Mouse (Mus musculus) kidney, postnatal 0 days (tissue): ENCODE results near the gene Tlcd2. TPM values are rescaled to one million over a fixed set of nuclear protein-coding genes. Genes with fewer than 3 reads are reported as not detected.

Experiments used
- ATAC-seq: fragments of 200-750 bp; cut with Nextera tagmentation; replicated peaks from 2 replicates; pipeline ENCODE4 v1.8.0; 2017; ENCODE audit warnings: low read depth, moderate number of reproducible peaks, moderate TSS enrichment, moderate library complexity; ENCODE audit not compliant: low FRiP score
- DNase-seq: peaks from one replicate; pipeline ENCODE4 v3.0.0-alpha.2; 2016; ENCODE audit warnings: low spot score
- H3K27ac ChIP-seq: fragments of 300-500 bp; sonication (generic); 2 replicates; pipeline ENCODE4 v1.5.1; 2014; ENCODE audit warnings: mild to moderate bottlenecking
- H3K27me3 ChIP-seq: fragments of 300-500 bp; sonication (generic); 2 replicates; pipeline ENCODE4 v1.6.1; 2014; ENCODE audit warnings: low read length, mixed read lengths; ENCODE audit not compliant: insufficient read depth
- H3K36me3 ChIP-seq: fragments of 300-500 bp; sonication (generic); 2 replicates; pipeline ENCODE4 v1.6.1; 2014; ENCODE audit warnings: low read length, mixed read lengths; ENCODE audit not compliant: insufficient read depth
- H3K4me1 ChIP-seq: fragments of 300-500 bp; sonication (generic); replicated peaks from 2 replicates; pipeline ENCODE4 v1.6.1; 2014; ENCODE audit warnings: antibody characterized with exemption, low read length, mixed read lengths; ENCODE audit not compliant: insufficient read depth
- H3K4me2 ChIP-seq: fragments of 300-500 bp; sonication (generic); 2 replicates; pipeline ENCODE4 v1.6.1; 2014; ENCODE audit warnings: mild to moderate bottlenecking, low read length, moderate library complexity, mixed read lengths
- H3K4me3 ChIP-seq: fragments of 300-500 bp; sonication (generic); replicated peaks from 2 replicates; pipeline ENCODE4 v1.5.1; 2014; ENCODE audit warnings: low read depth, low read length
- H3K9ac ChIP-seq: fragments of 300-500 bp; sonication (generic); 2 replicates; pipeline ENCODE4 v1.6.1; 2014; ENCODE audit warnings: low read depth, low read length
- H3K9me3 ChIP-seq: fragments of 300-500 bp; sonication (generic); replicated peaks from 2 replicates; pipeline ENCODE4 v1.6.1; 2016; ENCODE audit warnings: low read length, inconsistent platforms, mixed read lengths
- CTCF ChIP-seq: IDR thresholded peaks from 2 replicates; pipeline ENCODE4 v1.5.1; 2016; ENCODE audit warnings: antibody characterized with exemption, low read depth, mild to moderate bottlenecking, moderate library complexity
- WGBS: fragments of 180-500 bp; shearing (Covaris S2); extraction: QIAGEN DNeasy Blood & Tissue Kit; methylation state at CpG from one replicate; pipeline ENCODE4 v1.1.7; 2014; 5-methylcytosine and 5-hydroxymethylcytosine counted together
- polyA plus RNA-seq: library from polyadenylated mRNA; unstranded; fragments of >200 nt; fragmentation: Nextera tagmentation; extraction: Ambion mirVana; gene quantifications from 2 replicates; pipeline ENCODE4 v1.2.1, GENCODE M21; 2015

Gene Tlcd2
- polyA plus RNA-seq, 1 experiment from 2014 or later, result 9.3 TPM

DNA sequence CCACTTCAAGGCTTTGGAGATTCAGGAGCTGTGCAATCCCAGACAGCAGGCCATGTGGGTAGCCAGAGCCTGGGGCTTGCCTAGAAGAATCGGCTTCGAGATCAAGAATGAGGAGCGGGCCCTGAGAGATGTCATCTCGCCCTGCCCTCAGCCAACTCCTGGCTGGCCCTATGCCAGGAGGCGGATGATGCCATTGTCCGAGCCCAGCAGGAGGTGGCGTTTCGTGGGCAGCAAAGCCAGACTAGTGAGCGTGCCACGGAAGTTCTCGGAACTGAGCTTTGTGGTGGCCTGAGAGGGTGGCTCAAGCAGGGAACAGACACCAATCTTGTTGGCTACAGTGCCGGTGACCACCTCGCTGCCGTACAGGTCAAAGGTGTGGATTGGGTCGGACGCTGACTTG lies 19.9 kb upstream of the Tlcd2 start:
- H3K4me1 ChIP-seq, result 0 out of 2 replicates have a peak, but pooled peaks cover 4% of the 10 kb centered on the region
- H3K27me3 ChIP-seq, result no peaks in the 10 kb centered on the region
- H3K9ac ChIP-seq, result no peak overlapping the region
- no peak overlapping the region for H3K4me3 ChIP-seq
- 88% methylated on average over 16 of the region's 16 CpGs for WGBS
- no peak overlapping the region for H3K27ac ChIP-seq
- no peak overlapping the region for H3K4me2 ChIP-seq
- no peak for DNase-seq
- H3K36me3 ChIP-seq, result 0 out of 2 replicates have a peak, but pooled peaks cover 13% of the 10 kb centered on the region
- ATAC-seq, result no peak
- no peaks in the 10 kb centered on the region for H3K9me3 ChIP-seq
- no peak for TF ChIP-seq CTCF

DNA sequence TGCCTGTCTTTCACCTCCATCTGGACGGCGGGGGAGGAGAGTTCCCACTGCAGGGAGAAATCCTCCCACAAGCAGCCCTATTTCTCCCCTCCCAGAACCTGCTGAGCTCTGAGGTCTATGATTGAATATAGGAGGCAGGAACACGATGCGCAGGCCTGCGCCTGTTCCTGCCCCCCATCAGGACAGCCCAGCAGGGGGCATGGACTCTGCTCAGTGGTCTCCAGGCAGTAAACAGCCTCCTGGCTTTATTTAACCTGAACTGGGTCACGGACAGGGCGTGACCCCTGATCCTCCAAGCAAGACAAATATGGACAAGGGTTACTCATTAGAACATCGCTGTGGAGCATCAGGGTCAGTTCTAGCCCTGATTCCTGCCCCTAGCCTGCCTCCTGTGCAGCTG lies 17.8 kb upstream of the Tlcd2 start:
- TF ChIP-seq CTCF, result 0 out of 2 replicates have a peak, but pooled peaks have one; percentile 20
- DNase-seq (peak; percentile 18), ATAC-seq (peak; percentile 86)
- Histone ChIP-seq H3K9ac (no peak overlapping the region), H3K9me3 (no peaks in the 10 kb centered on the region), H3K4me2 (no peak overlapping the region), H3K27ac (no peak overlapping the region), H3K36me3 (peaks cover 26% of the 10 kb centered on the region; the same call in 1 of the 2 replicates), H3K4me3 (no peak overlapping the region), H3K27me3 (no peaks in the 10 kb centered on the region), H3K4me1 (0 out of 2 replicates have a peak, but pooled peaks cover 4% of the 10 kb centered on the region)
- 54% methylated on average over 8 of the region's 8 CpGs for WGBS

DNA sequence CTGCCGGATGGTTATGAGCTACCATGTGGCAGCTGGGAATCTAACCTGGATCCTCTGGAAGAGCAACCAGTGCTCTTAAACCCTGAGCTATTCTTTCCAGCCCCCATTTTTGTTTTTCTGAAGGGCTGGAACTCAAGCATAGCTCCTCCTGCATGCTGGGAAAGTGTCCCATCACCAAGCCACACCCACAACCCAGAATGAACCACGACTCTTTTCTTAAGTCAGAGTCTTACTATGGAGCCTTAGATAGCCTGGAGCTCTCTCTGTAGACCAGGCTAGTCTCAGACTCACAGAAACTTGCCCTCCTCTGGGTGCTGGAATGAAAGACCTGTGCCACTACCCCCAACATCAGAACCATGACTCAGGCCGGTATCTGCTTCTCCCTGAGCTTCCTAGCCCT lies 12.9 kb upstream of the Tlcd2 start:
- no peak overlapping the region for H3K4me3 ChIP-seq
- peaks cover 30% of the 10 kb centered on the region; the same call in 1 of the 2 replicates for H3K36me3 ChIP-seq
- no peaks in the 10 kb centered on the region for H3K27me3 ChIP-seq
- no peak overlapping the region for H3K4me2 ChIP-seq
- no peaks in the 10 kb centered on the region for H3K9me3 ChIP-seq
- no peak for TF ChIP-seq CTCF
- DNase-seq, result no peak
- ATAC-seq, result no peak
- WGBS, result 77% methylated on average over 3 of the region's 3 CpGs
- H3K27ac ChIP-seq, result no peak overlapping the region
- H3K4me1 ChIP-seq, result 0 out of 2 replicates have a peak, but pooled peaks cover 5% of the 10 kb centered on the region
- H3K9ac ChIP-seq, result no peak overlapping the region

DNA sequence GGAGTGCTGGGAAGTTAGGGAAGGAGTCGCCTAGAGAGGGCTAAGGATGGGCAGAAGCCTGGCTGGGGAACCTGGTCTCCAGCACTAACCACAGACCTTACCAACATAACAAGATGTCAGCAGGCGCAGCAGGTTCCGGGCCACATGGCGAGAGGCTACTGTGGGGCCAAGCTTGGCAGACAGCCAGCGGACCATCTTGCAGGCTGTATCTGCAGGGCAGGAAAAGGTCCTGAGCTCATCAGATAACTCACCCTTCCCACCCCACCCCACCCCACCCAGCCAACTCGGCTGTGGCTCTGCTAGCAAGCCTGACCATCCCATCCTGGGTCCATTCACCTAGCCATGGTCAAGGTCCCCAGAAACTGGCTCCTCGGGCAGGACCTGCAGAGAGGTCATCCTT lies 11.8 kb upstream of the Tlcd2 start:
- Histone ChIP-seq H3K4me3 (no peak overlapping the region), H3K9me3 (no peaks in the 10 kb centered on the region), H3K36me3 (peaks cover 30% of the 10 kb centered on the region; the same call in 1 of the 2 replicates), H3K9ac (no peak overlapping the region), H3K27ac (no peak overlapping the region), H3K4me1 (peaks cover 8% of the 10 kb centered on the region; the same call in 1 of the 2 replicates), H3K27me3 (no peaks in the 10 kb centered on the region), H3K4me2 (no peak overlapping the region)
- WGBS, result 78% methylated on average over 7 of the region's 7 CpGs
- TF ChIP-seq CTCF, result no peak
- ATAC-seq (no peak), DNase-seq (no peak)

DNA sequence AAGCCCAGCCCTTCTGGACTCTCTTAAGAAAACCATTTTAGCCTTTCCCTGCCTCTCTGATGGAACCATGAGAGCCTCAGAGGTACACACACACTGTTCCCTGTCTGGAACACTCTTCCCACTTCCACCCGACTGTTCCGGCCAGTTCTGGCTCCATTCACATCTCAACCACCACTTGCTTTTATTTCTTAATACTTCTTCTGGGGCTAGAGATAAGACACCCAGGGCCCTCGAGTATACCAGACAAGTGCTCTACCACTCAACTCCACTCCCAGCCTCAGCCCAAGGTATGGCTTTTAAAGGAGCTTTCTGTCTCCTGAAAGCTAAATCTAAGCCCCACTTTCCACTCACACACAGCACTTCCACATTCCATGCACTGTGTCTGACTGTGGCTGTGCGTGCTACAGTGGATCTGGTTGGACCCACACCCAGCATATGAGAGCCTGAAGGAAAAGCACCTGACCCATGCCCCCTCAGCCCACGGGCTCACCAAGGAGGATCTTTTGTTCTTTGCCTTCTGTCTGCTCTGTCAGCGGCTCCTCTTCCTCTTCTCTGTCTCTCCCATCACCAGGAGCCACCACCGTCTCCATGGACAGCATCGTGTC lies 11.1 kb upstream of the Tlcd2 start:
- Histone ChIP-seq H3K9ac (no peak overlapping the region), H3K27me3 (no peaks in the 10 kb centered on the region), H3K27ac (no peak overlapping the region), H3K4me1 (peaks cover 12% of the 10 kb centered on the region; the same call in 1 of the 2 replicates), H3K9me3 (no peaks in the 10 kb centered on the region), H3K36me3 (peaks cover 27% of the 10 kb centered on the region; the same call in 1 of the 2 replicates), H3K4me3 (no peak overlapping the region), H3K4me2 (no peak overlapping the region)
- 79% methylated on average over 8 of the region's 8 CpGs for WGBS
- TF ChIP-seq CTCF, result no peak
- DNase-seq, result no peak
- ATAC-seq, result no peak

DNA sequence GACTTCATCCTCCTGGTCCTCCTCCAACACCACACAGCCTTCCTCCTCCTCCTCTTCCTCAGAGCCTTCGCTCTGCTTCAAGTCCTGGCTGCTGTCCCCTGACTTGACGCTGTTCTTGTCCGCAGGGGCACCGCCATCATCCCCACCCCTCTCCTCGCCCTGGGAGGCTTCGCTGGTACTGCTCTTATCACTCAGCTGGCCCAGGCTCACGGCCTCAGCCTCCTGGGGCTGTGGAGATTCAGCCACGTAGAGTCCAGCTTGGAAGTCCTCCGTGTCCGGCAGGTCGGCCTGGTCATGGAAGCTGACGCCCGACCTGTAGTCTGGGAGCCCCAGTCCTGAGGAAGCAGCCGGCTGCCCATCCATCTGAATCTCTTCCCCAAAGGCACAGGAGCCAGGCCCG lies 10.6 kb upstream of the Tlcd2 start:
- no peak for TF ChIP-seq CTCF
- Histone ChIP-seq H3K27me3 (no peaks in the 10 kb centered on the region), H3K4me2 (no peak overlapping the region), H3K36me3 (peaks cover 27% of the 10 kb centered on the region; the same call in 1 of the 2 replicates), H3K4me3 (no peak overlapping the region), H3K27ac (no peak overlapping the region), H3K9me3 (no peaks in the 10 kb centered on the region), H3K9ac (peak overlapping the region; percentile 31; the same call in 1 of the 2 replicates), H3K4me1 (peaks cover 12% of the 10 kb centered on the region; the same call in 1 of the 2 replicates)
- DNase-seq, result no peak
- no peak for ATAC-seq
- 81% methylated on average over 15 of the region's 15 CpGs for WGBS
